Mouse (Mus musculus) layer of hippocampus, adult 9-11 months (tissue): ENCODE measurements around the gene Btbd8.

Experiments
- DNase-seq: peaks from one replicate; pipeline ENCODE4 v3.0.0; 2022

The Btbd8 gene

DNA sequence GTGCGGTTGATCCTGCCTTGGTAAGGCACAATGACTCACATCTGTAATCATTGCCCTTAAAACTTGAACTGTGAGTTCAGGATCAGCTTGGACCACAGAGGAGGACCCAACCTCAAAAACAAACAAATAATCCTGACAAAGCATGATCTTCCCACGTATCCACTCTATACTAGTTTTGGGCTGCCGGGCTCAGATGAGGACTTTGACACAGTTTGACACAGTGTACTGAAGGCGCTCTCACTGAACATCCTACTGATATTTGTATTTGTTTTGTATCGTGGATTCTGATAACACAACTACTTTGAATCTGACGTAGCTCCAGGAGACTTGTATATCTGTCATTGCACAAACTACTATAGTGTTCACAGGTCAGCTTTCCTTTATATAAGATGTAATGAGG is 83.6 kb downstream of the Btbd8 start:
- DNase-seq = no peak

- peak; percentile 84 for DNase-seq
Observed at GRCm38 (mm10) chr5:107521897-107522296, 84.1 kb downstream of the Btbd8 start.

- peak; percentile 59 for DNase-seq
Observed at GRCm38 (mm10) chr5:107524281-107524680, 86.5 kb downstream of the Btbd8 start.

- DNase-seq = no peak
Observed at GRCm38 (mm10) chr5:107528856-107529255, 91.1 kb downstream of the Btbd8 start.

- no peak for DNase-seq
Observed at GRCm38 (mm10) chr5:107533590-107533989, 95.8 kb downstream of the Btbd8 start.

GRCm38 (mm10) chr5:107534581-107534980 is 96.8 kb downstream of the Btbd8 start, which contains the start of gene 1700028K03Rik:
Gene 1700028K03Rik, plus strand, starts transcription at chr5:107534709.
- no peak for DNase-seq

DNA sequence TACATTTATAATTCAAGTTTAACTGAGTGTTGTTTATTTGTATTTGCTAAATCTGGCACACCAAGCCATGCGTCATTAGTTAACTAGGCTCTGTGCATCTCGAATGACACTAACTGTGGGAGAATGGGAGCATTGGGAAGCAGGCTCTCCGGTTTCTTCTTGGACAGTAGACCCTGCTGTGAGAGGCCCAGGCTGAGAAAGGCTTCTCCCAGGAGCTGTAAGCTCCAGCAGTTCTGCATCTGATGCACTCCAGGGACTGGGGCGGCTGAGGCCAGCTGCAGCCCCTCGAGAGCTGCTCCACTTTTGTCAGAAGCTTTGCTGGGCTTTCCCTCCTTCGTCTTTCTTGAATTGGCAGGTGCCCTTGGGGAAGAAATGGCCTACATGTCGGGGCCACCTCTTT is 103.9 kb downstream of the Btbd8 start:
- no peak for DNase-seq

GRCm38 (mm10) chr5:107545927-107546326 is 108.1 kb downstream of the Btbd8 start:
- DNase-seq = no peak

DNA sequence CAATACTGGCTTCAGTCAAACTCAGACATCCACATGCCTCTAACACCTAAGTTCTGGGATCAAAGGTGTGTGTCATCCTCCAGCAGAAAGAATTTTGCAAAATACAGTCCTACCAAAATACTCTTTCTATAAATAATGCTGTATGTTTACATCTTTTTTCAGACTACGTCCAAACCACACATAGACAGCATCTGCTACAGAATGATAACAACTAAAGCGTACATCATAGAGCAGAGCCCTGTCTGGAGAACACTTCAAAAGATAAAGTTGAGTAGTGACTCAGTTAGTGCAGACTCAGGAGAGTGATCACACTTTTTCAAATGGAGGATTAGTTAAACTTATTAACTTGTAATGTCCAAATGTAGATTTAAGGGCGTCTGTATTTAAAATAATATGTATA is 110.2 kb downstream of the Btbd8 start:
- DNase-seq = no peak

GRCm38 (mm10) chr5:107548444-107548843 is 110.6 kb downstream of the Btbd8 start:
- no peak for DNase-seq

- DNase-seq = no peak
Observed at GRCm38 (mm10) chr5:107554336-107554735, 116.5 kb downstream of the Btbd8 start.

GRCm38 (mm10) chr5:107556969-107557368 is 119.2 kb downstream of the Btbd8 start:
- no peak for DNase-seq
